Mouse (Mus musculus) heart, embryonic 12.5 days (tissue): ENCODE results near the gene Plxdc1. TPM values are rescaled to one million over a fixed set of nuclear protein-coding genes. Genes with fewer than 3 reads are reported as not detected.

Experiments
- ATAC-seq: fragments of 200-750 bp; cut with Nextera tagmentation; 2 replicates; pipeline ENCODE4 v1.8.0; 2017; ENCODE audit warnings: moderate TSS enrichment, moderate library complexity; ENCODE audit not compliant: insufficient number of reproducible peaks, low FRiP score
- H3K27ac ChIP-seq: fragments of 300-500 bp; sonication (generic); 2 replicates; pipeline ENCODE4 v1.5.1; 2016; ENCODE audit warnings: mild to moderate bottlenecking, moderate library complexity; ENCODE audit not compliant: poor library complexity, severe bottlenecking
- H3K27me3 ChIP-seq: fragments of 300-500 bp; sonication (generic); replicated peaks from 2 replicates; pipeline ENCODE4 v1.6.1; 2016; ENCODE audit warnings: mild to moderate bottlenecking, moderate library complexity
- H3K36me3 ChIP-seq: fragments of 300-500 bp; sonication (generic); 2 replicates; pipeline ENCODE4 v1.6.1; 2016; ENCODE audit warnings: mild to moderate bottlenecking, moderate library complexity
- H3K4me1 ChIP-seq: fragments of 300-500 bp; sonication (generic); replicated peaks from 2 replicates; pipeline ENCODE4 v1.6.1; 2016; ENCODE audit warnings: mild to moderate bottlenecking
- H3K4me2 ChIP-seq: fragments of 300-500 bp; sonication (generic); 2 replicates; pipeline ENCODE4 v1.6.1; 2016; ENCODE audit warnings: mild to moderate bottlenecking, moderate library complexity
- H3K4me3 ChIP-seq: fragments of 300-500 bp; sonication (generic); 2 replicates; pipeline ENCODE4 v1.5.1; 2016; ENCODE audit warnings: mild to moderate bottlenecking
- H3K9ac ChIP-seq: fragments of 300-500 bp; sonication (generic); 2 replicates; pipeline ENCODE4 v1.6.1; 2016; ENCODE audit warnings: mild to moderate bottlenecking, moderate library complexity
- H3K9me3 ChIP-seq: fragments of 300-500 bp; sonication (generic); replicated peaks from 2 replicates; pipeline ENCODE4 v1.6.1; 2016; ENCODE audit warnings: mild to moderate bottlenecking, moderate library complexity
- WGBS: fragments of 180-500 bp; shearing (Covaris S2); methylation state at CpG from one replicate; pipeline ENCODE4 v1.1.7; 2016; 5-methylcytosine and 5-hydroxymethylcytosine counted together
- microRNA-seq: library from miRNA; unstranded; fragments of <30 nt; microRNA quantifications from one replicate; pipeline ENCODE4, GENCODE M21; 2017
- polyA plus RNA-seq: library from polyadenylated mRNA; unstranded; fragments of >200 nt; fragmentation: Nextera tagmentation; extraction: Ambion mirVana; gene quantifications from 2 replicates; pipeline ENCODE4 v1.2.1, GENCODE M21; 2016

The Plxdc1 gene
- polyA plus RNA-seq, 1 experiment from 2014 or later = 0.31 TPM

DNA sequence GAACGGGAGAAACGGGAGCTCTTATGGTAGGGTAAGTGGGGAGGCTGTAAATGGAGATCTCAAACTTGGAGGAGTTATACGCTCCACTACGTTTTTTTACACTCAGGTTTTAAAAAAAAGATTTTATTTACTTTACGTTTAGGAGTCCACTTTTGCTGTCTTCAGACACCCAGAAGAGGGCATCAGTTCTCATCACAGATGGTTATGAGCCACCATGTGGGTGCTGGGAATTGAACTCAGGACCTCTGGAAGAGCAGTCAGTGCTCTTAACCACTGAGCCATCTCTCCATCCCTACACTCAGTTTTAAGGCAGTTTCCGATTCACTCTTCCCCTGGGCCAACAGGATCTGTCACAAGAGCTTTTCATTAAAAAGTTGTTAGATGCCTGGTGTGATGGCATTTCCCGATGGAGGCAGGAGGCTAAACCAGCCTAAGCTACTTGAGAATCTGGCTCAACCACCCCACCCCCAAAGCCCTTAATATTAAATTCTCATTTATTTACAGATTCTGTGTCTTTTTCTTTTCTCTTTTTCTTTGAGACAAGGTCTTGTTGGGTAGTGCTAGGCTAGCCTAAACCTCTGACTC, 101.6 kb downstream of the Plxdc1 start:
- WGBS = 27% methylated on average over 7 of the region's 7 CpGs
- H3K27ac ChIP-seq = peak overlapping the region; percentile 70
- 0 out of 2 replicates have a peak, but pooled peaks have one; percentile 1 for ATAC-seq
- H3K27me3 ChIP-seq = no peaks in the 10 kb centered on the region
- peak overlapping the region; percentile 19; the same call in 1 of the 2 replicates for H3K9ac ChIP-seq
- H3K4me2 ChIP-seq = peak overlapping the region; percentile 71
- H3K9me3 ChIP-seq = 0 out of 2 replicates have a peak, but pooled peaks cover 2% of the 10 kb centered on the region
- H3K4me3 ChIP-seq = peak overlapping the region; percentile 60
- no peaks in the 10 kb centered on the region for H3K4me1 ChIP-seq
- H3K36me3 ChIP-seq = no peaks in the 10 kb centered on the region

DNA sequence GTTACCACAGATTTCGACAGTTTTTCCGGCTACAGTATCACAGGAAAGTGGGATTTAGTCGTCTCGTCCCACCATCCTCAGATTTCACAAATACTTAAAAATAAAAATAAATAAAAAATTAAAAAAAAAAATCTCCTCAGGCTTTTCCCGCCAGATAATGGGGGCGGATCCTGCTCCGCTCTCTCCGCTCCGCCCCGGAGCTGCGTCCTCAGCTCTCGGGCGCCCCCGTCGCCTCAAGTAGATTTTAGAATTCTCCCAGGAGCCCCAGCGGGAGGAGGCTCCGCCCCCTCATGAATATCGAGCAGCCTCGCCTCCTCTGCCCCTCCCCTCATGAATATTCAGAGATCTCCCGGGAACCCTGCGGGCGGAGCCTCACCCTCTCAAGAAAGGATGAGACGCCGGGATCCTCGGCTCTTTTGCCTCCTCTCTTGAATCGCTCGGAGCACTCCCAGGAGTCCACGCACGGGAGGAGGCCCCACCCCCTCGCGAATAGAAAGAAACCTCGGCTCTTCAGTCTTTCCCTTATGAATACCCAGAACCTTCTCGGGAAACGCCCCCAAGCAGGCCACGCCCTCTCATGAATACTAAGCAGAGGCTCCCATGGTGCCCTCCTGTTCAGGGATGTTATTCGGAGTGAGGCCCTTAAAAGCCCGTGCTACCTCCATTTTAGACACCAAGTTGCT, 102.2 kb downstream of the Plxdc1 start, which contains the start of gene Fbxo47:
Gene Fbxo47, minus strand, starts transcription at position 237 of the 683 bp plus-strand sequence.
- Histone ChIP-seq H3K9ac (peak within 1 kb of the TSS; percentile 60), H3K4me2 (peak within 1 kb of the TSS; percentile 71), H3K36me3 (no peaks in the 10 kb centered on the region), H3K27me3 (no peaks in the 10 kb centered on the region), H3K27ac (peak within 1 kb of the TSS; percentile 70), H3K9me3 (0 out of 2 replicates have a peak, but pooled peaks cover 2% of the 10 kb centered on the region), H3K4me1 (no peaks in the 10 kb centered on the region), H3K4me3 (peak within 1 kb of the TSS; percentile 60)
- WGBS = 0% methylated on average over 37 of the region's 37 CpGs
- ATAC-seq = peak; percentile 93

DNA sequence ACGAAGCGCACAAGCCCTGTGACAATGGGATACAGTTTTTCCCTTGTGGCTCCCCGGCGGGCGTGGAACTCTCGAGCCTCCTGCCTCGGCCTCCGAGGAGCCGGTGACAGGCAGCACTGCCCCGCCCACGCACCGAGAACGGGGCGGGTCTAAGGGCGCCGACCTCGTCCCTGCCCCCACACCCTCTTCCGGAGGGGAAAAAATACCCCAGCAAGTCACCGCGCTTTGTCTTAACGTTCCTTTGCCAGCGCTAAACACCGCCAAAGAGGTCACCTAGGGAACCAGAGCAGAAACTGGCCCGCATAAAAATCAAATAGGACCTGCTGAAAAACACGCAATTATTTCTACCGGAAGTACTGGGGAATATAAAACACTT, 102.7 kb downstream of the Plxdc1 start:
- 0 out of 2 replicates have a peak, but pooled peaks cover 2% of the 10 kb centered on the region for H3K9me3 ChIP-seq
- peak overlapping the region; percentile 69 for H3K27ac ChIP-seq
- peak overlapping the region; percentile 60 for H3K9ac ChIP-seq
- H3K27me3 ChIP-seq = no peaks in the 10 kb centered on the region
- ATAC-seq = peak; percentile 83
- 6% methylated on average over 26 of the region's 26 CpGs for WGBS
- H3K4me3 ChIP-seq = peak overlapping the region; percentile 60
- H3K4me2 ChIP-seq = peak overlapping the region; percentile 71
- no peaks in the 10 kb centered on the region for H3K4me1 ChIP-seq
- H3K36me3 ChIP-seq = no peaks in the 10 kb centered on the region

DNA sequence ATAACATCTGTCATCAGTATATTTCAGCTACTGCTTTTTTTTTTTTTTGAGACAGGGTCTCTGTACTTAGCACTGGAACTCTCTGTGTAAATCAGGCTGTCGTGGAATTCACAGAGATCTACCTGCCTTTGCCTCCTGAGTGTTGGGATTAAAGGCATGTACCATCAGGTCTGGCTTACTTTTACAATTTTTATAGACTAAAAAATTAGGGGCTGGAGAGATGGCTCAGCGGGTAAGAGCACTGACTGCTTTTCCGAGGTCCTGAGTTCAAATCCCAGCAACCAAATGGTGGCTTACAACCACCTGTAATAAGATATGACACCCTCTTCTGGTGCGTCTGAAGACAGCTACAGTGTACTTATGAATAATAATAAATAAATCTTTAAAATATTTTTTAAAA, 105.9 kb downstream of the Plxdc1 start:
- ATAC-seq = no peak
- Histone ChIP-seq H3K9ac (no peak overlapping the region), H3K36me3 (no peaks in the 10 kb centered on the region), H3K27ac (no peak overlapping the region), H3K4me3 (no peak overlapping the region), H3K9me3 (0 out of 2 replicates have a peak, but pooled peaks cover 2% of the 10 kb centered on the region), H3K27me3 (no peaks in the 10 kb centered on the region), H3K4me1 (no peaks in the 10 kb centered on the region), H3K4me2 (no peak overlapping the region)
- WGBS = 88% methylated on average over 4 of the region's 4 CpGs

DNA sequence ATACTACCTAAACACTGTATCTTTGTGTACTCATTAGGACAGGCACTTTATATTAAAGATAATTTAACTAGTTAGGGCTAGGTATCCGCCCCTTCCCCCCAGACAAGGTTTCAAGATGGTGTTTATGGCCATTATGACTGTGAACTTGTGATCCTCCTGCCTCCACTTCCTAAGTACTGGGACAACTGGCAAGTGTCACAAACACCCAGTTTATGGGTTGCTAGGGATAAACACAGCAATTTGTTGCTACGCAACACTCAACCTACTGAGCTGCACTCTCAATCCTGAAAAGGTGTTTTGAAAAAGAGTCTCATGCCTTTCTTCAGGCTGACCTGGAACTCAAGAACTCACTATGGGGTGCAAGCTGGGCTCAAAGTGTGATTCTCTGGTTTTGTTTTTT, 108.9 kb downstream of the Plxdc1 start:
- H3K27me3 ChIP-seq = no peaks in the 10 kb centered on the region
- no peak overlapping the region for H3K27ac ChIP-seq
- no peak overlapping the region for H3K4me3 ChIP-seq
- no peaks in the 10 kb centered on the region for H3K9me3 ChIP-seq
- no peak overlapping the region for H3K9ac ChIP-seq
- no peaks in the 10 kb centered on the region for H3K36me3 ChIP-seq
- no peak overlapping the region for H3K4me2 ChIP-seq
- ATAC-seq = no peak
- no peaks in the 10 kb centered on the region for H3K4me1 ChIP-seq
- 71% methylated on average over 2 of the region's 2 CpGs for WGBS

DNA sequence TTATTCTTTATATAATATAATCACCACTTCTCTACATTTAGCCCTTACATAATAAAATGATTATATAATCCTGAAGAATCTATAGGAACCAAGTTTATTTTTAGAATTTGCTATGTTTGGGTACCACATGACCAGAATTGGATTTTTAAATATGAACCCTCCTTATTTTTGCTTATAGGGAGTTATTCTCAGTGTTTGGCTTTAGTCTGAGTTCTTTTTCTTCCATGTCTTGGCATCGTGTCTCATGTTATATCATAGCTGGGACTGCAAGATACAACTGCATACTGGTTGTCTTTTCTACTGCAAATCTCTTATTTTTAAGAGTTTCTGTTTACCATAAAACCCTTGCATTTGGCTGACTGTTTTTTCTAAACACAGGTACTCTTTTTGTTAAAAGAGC, 111.8 kb downstream of the Plxdc1 start:
- Histone ChIP-seq H3K36me3 (no peaks in the 10 kb centered on the region), H3K27ac (no peak overlapping the region), H3K27me3 (no peaks in the 10 kb centered on the region), H3K9me3 (no peaks in the 10 kb centered on the region), H3K9ac (no peak overlapping the region), H3K4me2 (no peak overlapping the region), H3K4me1 (no peaks in the 10 kb centered on the region), H3K4me3 (no peak overlapping the region)
- 90% methylated on average over 1 of the region's 1 CpGs for WGBS
- no peak for ATAC-seq

Small RNA genes within 50 kb of the gene (microRNA-seq; reads per million reads assigned to microRNA genes)
- gene Gm22461 (not detected), gene Gm27597 (not detected)

Other genes starting within 250 kb of the Plxdc1 start
- gene Pip4k2b, start 241.7 kb downstream of the Plxdc1 start, polyA plus RNA-seq = 1.3 and 1.4 TPM in 2 replicates
- gene Cwc25, start 219.9 kb downstream of the Plxdc1 start, polyA plus RNA-seq = 10.9 and 11.4 TPM in 2 replicates
- not detected in 2 replicates for gene 1700001P01Rik, start 210.5 kb downstream of the Plxdc1 start, polyA plus RNA-seq
- gene Rpl23, start 204.0 kb downstream of the Plxdc1 start, polyA plus RNA-seq = 404 and 410 TPM in 2 replicates
- gene Lasp1, start 187.4 kb downstream of the Plxdc1 start, polyA plus RNA-seq = 46.9 and 49.5 TPM in 2 replicates
- gene B230217C12Rik, start 145.7 kb downstream of the Plxdc1 start, polyA plus RNA-seq = 6.9 and 7.4 TPM in 2 replicates
- 0.87 and 1.5 TPM in 2 replicates for gene Fbxo47, start 102.3 kb downstream of the Plxdc1 start, polyA plus RNA-seq
- 3.4 and 3.9 TPM in 2 replicates for gene Arl5c, start 9.7 kb upstream of the Plxdc1 start, polyA plus RNA-seq
- gene Cacnb1, start 36.6 kb upstream of the Plxdc1 start, polyA plus RNA-seq = 6.1 and 8.5 TPM in 2 replicates
- 654 and 675 TPM in 2 replicates for gene Rpl19, start 40.3 kb upstream of the Plxdc1 start, polyA plus RNA-seq
- gene Stac2, start 67.0 kb upstream of the Plxdc1 start, polyA plus RNA-seq = 0.47 and 0.63 TPM in 2 replicates
- gene Fbxl20, start 164.0 kb upstream of the Plxdc1 start, polyA plus RNA-seq = 13.3 and 14.8 TPM in 2 replicates
- 46.3 TPM in 2 replicates for gene Med1, start 206.8 kb upstream of the Plxdc1 start, polyA plus RNA-seq
- 9.4 and 10.6 TPM in 2 replicates for gene Cdk12, start 216.6 kb upstream of the Plxdc1 start, polyA plus RNA-seq